Mouse (Mus musculus): Measurements from ENCODE around the gene Slc38a6.

- no peak for TF ChIP-seq POLR2A (IDR thresholded peaks at IDR 0.05; ENCODE audit: insufficient read length, low read depth)
- no peak for TF ChIP-seq TCF3 (IDR thresholded peaks at IDR 0.05; ENCODE audit: insufficient read length, low read depth)
- no peak for TF ChIP-seq MAX (IDR thresholded peaks at IDR 0.05; ENCODE audit: low read depth)
- TF ChIP-seq MYOD1 (IDR thresholded peaks at IDR 0.05; ENCODE audit: control insufficient read depth in 1 of 3, insufficient read length in 2 of 3, low read depth in 2 of 3): no peak
- TF ChIP-seq SRF (IDR thresholded peaks at IDR 0.05; ENCODE audit: control insufficient read depth, insufficient read length, low read depth): no peak
- no peak for TF ChIP-seq TCF12 (IDR thresholded peaks at IDR 0.05; ENCODE audit: insufficient read depth, poor library complexity, severe bottlenecking)
- no peak for TF ChIP-seq E2F4 (IDR thresholded peaks at IDR 0.05; ENCODE audit: insufficient read depth)
- TF ChIP-seq POLR2AphosphoS2 (IDR thresholded peaks at IDR 0.05; ENCODE audit: insufficient read length, low read depth): no peak
- no peak for TF ChIP-seq USF1 (IDR thresholded peaks at IDR 0.05; ENCODE audit: low read depth)
These were observed 114.0 kb downstream of the Slc38a6 start for GRCm38 (mm10) chr12:73400481-73401025.
